Mouse (Mus musculus) heart, embryonic 10.5 days (tissue): ENCODE measurements around the gene Prr5l. TPM values are rescaled to one million over a fixed set of nuclear protein-coding genes. Genes with fewer than 3 reads are reported as not detected.
A peak's percentile ranks its signal among the peaks of the same experiment; 100 is the strongest.

Source experiments
- DNase-seq: peaks from one replicate; pipeline ENCODE4 v3.0.0-alpha.2; 2017; ENCODE audit warnings: low spot score
- H3K27ac ChIP-seq: fragments of 300-500 bp; sonication (generic); 2 replicates; pipeline ENCODE4 v1.5.1; 2016; ENCODE audit warnings: mild to moderate bottlenecking
- H3K27me3 ChIP-seq: fragments of 300-500 bp; sonication (generic); 2 replicates; pipeline ENCODE4 v1.6.1; 2016; ENCODE audit warnings: mild to moderate bottlenecking; ENCODE audit not compliant: poor library complexity, insufficient read depth, severe bottlenecking
- H3K36me3 ChIP-seq: fragments of 300-500 bp; sonication (generic); 2 replicates; pipeline ENCODE4 v1.6.1; 2016; ENCODE audit warnings: mild to moderate bottlenecking, moderate library complexity
- H3K4me1 ChIP-seq: fragments of 300-500 bp; sonication (generic); 2 replicates; pipeline ENCODE4 v1.6.1; 2016; ENCODE audit warnings: mild to moderate bottlenecking
- H3K4me3 ChIP-seq: fragments of 300-500 bp; sonication (generic); 2 replicates; pipeline ENCODE4 v1.5.1; 2016; ENCODE audit warnings: mild to moderate bottlenecking, moderate library complexity
- H3K9me3 ChIP-seq: fragments of 300-500 bp; sonication (generic); 2 replicates; pipeline ENCODE4 v1.6.1; 2016; ENCODE audit warnings: mild to moderate bottlenecking, moderate library complexity
- WGBS: fragments of 180-500 bp; shearing (Covaris S2); methylation state at CpG from one replicate; pipeline ENCODE4 v1.1.7; 2016; 5-methylcytosine and 5-hydroxymethylcytosine counted together
- polyA plus RNA-seq: library from polyadenylated mRNA; unstranded; fragments of >200 nt; fragmentation: Nextera tagmentation; extraction: Ambion mirVana; gene quantifications from 2 replicates; pipeline ENCODE4 v1.2.1, GENCODE M21; 2016

Prr5l gene
- polyA plus RNA-seq, 1 experiment from 2014 or later = 15.1 TPM

- Histone ChIP-seq H3K36me3 (no peaks in the 10 kb centered on the region), H3K4me1 (peaks cover 13% of the 10 kb centered on the region), H3K27ac (no peak overlapping the region), H3K9me3 (no peaks in the 10 kb centered on the region), H3K4me3 (no peak overlapping the region), H3K27me3 (no peaks in the 10 kb centered on the region)
- no peak for DNase-seq
- 71% methylated on average over 3 of the region's 3 CpGs for WGBS
These were observed 70.9 kb downstream of the Prr5l start for GRCm38 (mm10) chr2:101811925-101812324.

DNA sequence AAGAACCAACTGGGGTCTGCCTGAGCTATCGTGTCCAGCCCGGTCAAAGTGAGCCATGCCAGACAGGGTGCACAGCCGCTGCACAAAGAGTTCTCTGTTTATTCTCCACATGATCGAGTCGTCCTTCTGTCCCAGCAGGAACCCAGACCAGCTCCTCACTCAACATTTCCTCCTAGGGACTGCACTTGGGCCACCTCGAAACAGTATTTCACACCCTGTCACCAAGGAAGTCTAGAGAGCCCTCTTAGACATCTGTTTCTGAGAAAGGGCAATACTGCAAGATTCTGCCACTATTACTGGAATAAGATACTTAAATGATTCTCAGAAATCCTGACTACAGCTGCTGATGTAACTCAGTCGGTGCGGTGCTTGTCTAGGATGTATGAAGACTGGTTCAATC, 72.1 kb downstream of the Prr5l start:
- no peaks in the 10 kb centered on the region for H3K27me3 ChIP-seq

GRCm38 (mm10) chr2:101809640-101810305, 73.1 kb downstream of the Prr5l start:
- Histone ChIP-seq H3K9me3 (no peaks in the 10 kb centered on the region), H3K4me1 (peaks cover 5% of the 10 kb centered on the region; the same call in 1 of the 2 replicates), H3K36me3 (no peaks in the 10 kb centered on the region), H3K4me3 (no peak overlapping the region), H3K27me3 (no peaks in the 10 kb centered on the region), H3K27ac (no peak overlapping the region)
- no peak for DNase-seq
- 61% methylated on average over 6 of the region's 6 CpGs for WGBS

More for the DNA sequence above, 72.1 kb downstream of the Prr5l start:
- 53% methylated on average over 8 of the region's 8 CpGs for WGBS
- Histone ChIP-seq H3K27ac (no peak overlapping the region), H3K4me1 (peaks cover 13% of the 10 kb centered on the region), H3K9me3 (no peaks in the 10 kb centered on the region), H3K36me3 (no peaks in the 10 kb centered on the region), H3K4me3 (no peak overlapping the region)
- DNase-seq = no peak

GRCm38 (mm10) chr2:101807756-101808155, 75.1 kb downstream of the Prr5l start:
- Histone ChIP-seq H3K4me1 (no peaks in the 10 kb centered on the region), H3K27ac (no peak overlapping the region), H3K36me3 (no peaks in the 10 kb centered on the region), H3K27me3 (no peaks in the 10 kb centered on the region), H3K9me3 (no peaks in the 10 kb centered on the region), H3K4me3 (no peak overlapping the region)
- 69% methylated on average over 5 of the region's 5 CpGs for WGBS
- DNase-seq = no peak

GRCm38 (mm10) chr2:101802240-101802639, 80.6 kb downstream of the Prr5l start:
- no peaks in the 10 kb centered on the region for H3K36me3 ChIP-seq
- no peak for DNase-seq
- WGBS = 88% methylated on average over 6 of the region's 6 CpGs
- H3K27ac ChIP-seq = no peak overlapping the region
- no peaks in the 10 kb centered on the region for H3K9me3 ChIP-seq
- 0 out of 2 replicates have a peak, but pooled peaks cover 1% of the 10 kb centered on the region for H3K4me1 ChIP-seq
- H3K4me3 ChIP-seq = no peak overlapping the region
- no peaks in the 10 kb centered on the region for H3K27me3 ChIP-seq

DNA sequence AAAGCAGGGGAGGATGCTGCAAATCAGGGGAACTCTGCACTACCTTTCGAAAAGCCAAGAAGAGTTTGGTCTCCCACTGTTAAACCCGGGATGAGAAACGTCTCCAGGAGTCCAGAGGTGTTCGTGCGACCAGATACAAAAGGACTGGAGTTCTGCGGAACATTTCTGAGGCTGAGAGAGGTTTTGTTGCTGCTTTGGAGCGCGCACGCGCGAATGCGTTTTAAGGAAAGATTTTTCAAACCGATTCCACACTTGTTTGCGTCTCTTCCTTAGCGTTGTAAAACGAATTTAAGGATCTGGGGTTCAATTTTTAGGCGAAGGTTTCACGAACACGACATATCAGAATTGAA, 85.0 kb downstream of the Prr5l start:
- Histone ChIP-seq H3K4me1 (peaks cover 19% of the 10 kb centered on the region; the same call in 1 of the 2 replicates), H3K27ac (peak overlapping the region; percentile 89), H3K9me3 (no peaks in the 10 kb centered on the region), H3K27me3 (no peaks in the 10 kb centered on the region), H3K36me3 (no peaks in the 10 kb centered on the region), H3K4me3 (peak overlapping the region; percentile 77)
- whole genome bisulfite sequencing = 2% methylated on average over 19 of the region's 19 CpGs
- DNase-seq = no peak

GRCm38 (mm10) chr2:101797166-101797900, 85.5 kb downstream of the Prr5l start:
- WGBS = under 1% methylated on average over 49 of the region's 49 CpGs
- peaks cover 19% of the 10 kb centered on the region; the same call in 1 of the 2 replicates for H3K4me1 ChIP-seq
- DNase-seq = peak; percentile 83
- H3K27ac ChIP-seq = peak overlapping the region; percentile 89
- H3K9me3 ChIP-seq = no peaks in the 10 kb centered on the region
- peak overlapping the region; percentile 77 for H3K4me3 ChIP-seq
- no peaks in the 10 kb centered on the region for H3K36me3 ChIP-seq
- no peaks in the 10 kb centered on the region for H3K27me3 ChIP-seq

DNA sequence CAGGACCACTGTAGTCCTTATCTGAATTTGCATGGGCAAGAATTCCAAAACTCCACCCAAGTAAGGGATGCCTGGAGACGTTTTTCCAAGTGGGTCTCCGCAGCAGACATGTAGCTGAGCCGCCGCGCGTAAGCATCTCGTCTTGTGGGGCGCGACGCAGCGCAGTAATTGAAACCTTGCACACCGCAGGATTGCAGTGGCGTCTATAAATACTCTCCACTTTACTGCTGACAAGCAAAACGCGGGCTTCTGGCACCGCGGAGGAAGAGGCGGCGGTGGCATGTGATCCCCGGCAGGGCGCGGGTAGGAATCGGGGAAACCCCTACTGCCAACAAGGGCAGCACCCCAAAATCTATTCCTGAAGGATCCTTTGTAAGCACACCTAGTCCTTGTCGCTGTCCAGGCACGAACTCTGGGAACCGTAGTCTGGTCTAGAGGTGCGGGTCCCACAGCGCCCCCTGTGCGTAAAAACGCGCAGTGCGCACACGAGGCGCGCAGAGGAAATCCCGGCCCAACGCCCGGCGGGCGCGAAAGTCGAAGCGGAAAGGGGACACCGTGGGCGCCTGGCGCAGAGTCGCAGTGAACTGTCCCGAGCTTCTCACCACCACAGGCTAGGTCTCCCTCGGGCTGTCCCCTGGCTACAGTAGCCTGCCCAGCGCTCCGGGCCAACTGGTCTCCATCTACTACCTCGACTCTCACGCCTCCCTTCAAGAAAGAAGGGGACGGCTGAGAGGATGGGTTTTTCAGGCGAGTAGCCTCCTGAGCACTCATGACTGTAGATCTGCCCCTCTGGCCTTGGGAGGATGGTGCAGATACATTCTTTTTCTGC, 86.3 kb downstream of the Prr5l start:
- H3K27ac ChIP-seq = peak overlapping the region; percentile 89
- 1% methylated on average over 55 of the region's 55 CpGs for WGBS
- no peaks in the 10 kb centered on the region for H3K27me3 ChIP-seq
- H3K9me3 ChIP-seq = no peaks in the 10 kb centered on the region
- peak; percentile 86 for DNase-seq
- peaks cover 19% of the 10 kb centered on the region; the same call in 1 of the 2 replicates for H3K4me1 ChIP-seq
- H3K36me3 ChIP-seq = no peaks in the 10 kb centered on the region; the same call in 1 of the 2 replicates
- H3K4me3 ChIP-seq = peak overlapping the region; percentile 77

DNA sequence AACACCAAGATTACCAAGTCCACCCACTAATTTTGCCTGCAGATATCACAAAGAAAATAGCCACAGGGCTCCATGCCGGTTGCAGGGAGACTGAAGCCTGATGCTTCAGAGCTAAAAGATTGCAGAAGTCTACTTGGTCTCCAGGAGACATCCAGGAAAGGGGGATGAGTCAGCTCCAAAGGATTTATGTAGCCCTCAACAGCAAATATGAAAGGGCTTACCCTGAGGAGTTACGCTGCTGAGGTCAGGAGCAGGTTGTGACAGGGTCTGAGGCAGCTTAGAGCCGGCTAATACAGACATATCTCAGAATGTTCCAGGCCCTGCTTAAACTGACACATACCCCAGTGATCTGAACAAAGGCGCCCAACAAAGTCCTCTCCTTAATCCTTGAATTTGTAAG, 90.7 kb downstream of the Prr5l start:
- DNase-seq = no peak
- Histone ChIP-seq H3K36me3 (no peaks in the 10 kb centered on the region; the same call in 1 of the 2 replicates), H3K27me3 (no peaks in the 10 kb centered on the region), H3K27ac (no peak overlapping the region), H3K4me3 (no peak overlapping the region), H3K4me1 (peaks cover 16% of the 10 kb centered on the region; the same call in 1 of the 2 replicates), H3K9me3 (no peaks in the 10 kb centered on the region)
- WGBS = 64% methylated on average over 4 of the region's 4 CpGs

GRCm38 (mm10) chr2:101783255-101783654, 99.6 kb downstream of the Prr5l start:
- H3K27me3 ChIP-seq = no peaks in the 10 kb centered on the region
- H3K36me3 ChIP-seq = no peaks in the 10 kb centered on the region
- no peaks in the 10 kb centered on the region for H3K9me3 ChIP-seq
- DNase-seq = no peak
- H3K4me3 ChIP-seq = no peak overlapping the region
- H3K4me1 ChIP-seq = no peaks in the 10 kb centered on the region
- H3K27ac ChIP-seq = no peak overlapping the region
- WGBS = 59% methylated on average over 5 of the region's 5 CpGs

GRCm38 (mm10) chr2:101781357-101781777, 101.5 kb downstream of the Prr5l start:
- Histone ChIP-seq H3K27me3 (no peaks in the 10 kb centered on the region), H3K27ac (no peak overlapping the region), H3K36me3 (no peaks in the 10 kb centered on the region), H3K9me3 (no peaks in the 10 kb centered on the region), H3K4me1 (no peaks in the 10 kb centered on the region), H3K4me3 (no peak overlapping the region)
- DNase-seq = no peak
- 78% methylated on average over 4 of the region's 4 CpGs for WGBS

DNA sequence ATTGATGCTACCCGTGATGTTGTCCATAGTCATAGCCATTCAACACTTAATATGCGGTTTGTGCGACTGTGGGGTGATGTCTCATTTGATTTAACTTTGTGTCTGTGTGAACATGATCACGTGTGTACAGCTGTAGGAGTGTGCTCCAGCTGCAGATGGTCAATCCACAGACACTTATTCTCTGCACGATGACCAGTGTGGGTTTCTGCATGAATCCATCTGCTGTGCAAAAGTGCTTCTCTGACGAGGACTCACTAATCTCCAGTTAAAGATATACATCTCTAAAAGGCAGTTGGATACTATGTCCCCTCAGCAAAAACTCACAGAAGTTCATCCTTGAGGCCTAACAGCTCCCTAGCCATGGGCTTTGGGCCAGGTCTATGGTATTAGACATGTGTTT, 104.7 kb downstream of the Prr5l start:
- DNase-seq = no peak
- H3K4me3 ChIP-seq = no peak overlapping the region
- WGBS = 92% methylated on average over 6 of the region's 6 CpGs

DNA sequence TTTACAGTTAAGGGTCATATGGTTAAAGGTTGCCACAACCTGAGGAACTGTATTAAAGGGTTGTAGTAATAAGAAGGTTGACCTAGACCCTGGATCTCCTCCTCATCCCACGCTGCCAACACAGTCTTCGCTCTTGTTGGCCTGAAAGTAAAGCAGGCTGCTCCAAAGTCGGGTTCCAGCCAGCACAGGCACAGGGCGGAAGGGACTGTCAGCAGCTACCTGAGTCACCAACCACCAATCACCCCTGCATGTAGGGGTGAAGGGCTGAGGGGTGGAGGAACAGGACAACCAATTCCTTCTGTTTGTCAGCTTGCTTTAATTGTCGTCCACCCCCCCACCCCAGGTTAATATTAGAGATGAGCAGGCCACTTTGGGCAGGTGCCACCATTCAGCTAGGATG, 119.3 kb downstream of the Prr5l start:
- H3K4me3 ChIP-seq = no peak overlapping the region
- no peak for DNase-seq
- WGBS = 87% methylated on average over 5 of the region's 5 CpGs
- no peaks in the 10 kb centered on the region for H3K9me3 ChIP-seq
- H3K4me1 ChIP-seq = peaks cover 9% of the 10 kb centered on the region
- H3K27ac ChIP-seq = no peak overlapping the region
- H3K36me3 ChIP-seq = peaks cover 9% of the 10 kb centered on the region; the same call in 1 of the 2 replicates
- no peaks in the 10 kb centered on the region for H3K27me3 ChIP-seq

More for the DNA sequence above, 104.7 kb downstream of the Prr5l start:
- Histone ChIP-seq H3K4me1 (no peaks in the 10 kb centered on the region), H3K9me3 (no peaks in the 10 kb centered on the region), H3K27me3 (no peaks in the 10 kb centered on the region), H3K36me3 (no peaks in the 10 kb centered on the region), H3K27ac (no peak overlapping the region)
